Mouse (Mus musculus): ENCODE results near the gene Atat1.
"Not testable (repeated sequence)": the region's sequence is repeated elsewhere in the genome, so short reads cannot be mapped to it uniquely, and the experiment has no call there.

DNA sequence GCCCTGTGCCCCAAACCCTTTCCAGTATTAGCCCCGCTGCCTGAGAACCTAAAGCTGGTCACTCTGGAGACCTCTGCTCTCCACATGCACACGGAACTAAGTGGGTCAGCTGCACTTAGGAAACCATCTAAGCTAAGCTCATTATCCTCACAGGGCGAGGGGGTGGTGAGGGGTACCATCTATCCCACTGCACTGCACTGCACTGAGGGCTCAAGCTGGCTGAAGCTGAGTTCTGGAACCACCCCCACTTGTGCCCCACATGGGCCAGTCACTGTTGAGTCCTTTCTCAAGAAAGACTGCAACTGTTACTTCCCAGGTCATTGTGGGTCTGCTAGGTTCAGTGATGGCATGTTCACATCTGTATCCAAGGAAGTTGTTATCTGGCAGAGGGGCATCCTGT, 42.7 kb upstream of the Atat1 start:
- not testable (repeated sequence) for TF ChIP-seq CTCF (IDR thresholded peaks at IDR 0.05; ENCODE audit: low read depth, low read length); POLR2A (IDR thresholded peaks at IDR 0.05; ENCODE audit: borderline replicate concordance, low read depth, low read length)
